Mouse (Mus musculus) lung, adult 18-20 months (tissue): ENCODE data around the gene Slc17a2.
A peak's percentile ranks its signal among the peaks of the same experiment; 100 is the strongest.

ENCODE experiments used
- DNase-seq, 2 experiments: peaks; one replicate each; pipeline ENCODE4 v3.0.0; 2022; ENCODE audit warnings: mixed read lengths in 2 of 2

The Slc17a2 gene

DNA sequence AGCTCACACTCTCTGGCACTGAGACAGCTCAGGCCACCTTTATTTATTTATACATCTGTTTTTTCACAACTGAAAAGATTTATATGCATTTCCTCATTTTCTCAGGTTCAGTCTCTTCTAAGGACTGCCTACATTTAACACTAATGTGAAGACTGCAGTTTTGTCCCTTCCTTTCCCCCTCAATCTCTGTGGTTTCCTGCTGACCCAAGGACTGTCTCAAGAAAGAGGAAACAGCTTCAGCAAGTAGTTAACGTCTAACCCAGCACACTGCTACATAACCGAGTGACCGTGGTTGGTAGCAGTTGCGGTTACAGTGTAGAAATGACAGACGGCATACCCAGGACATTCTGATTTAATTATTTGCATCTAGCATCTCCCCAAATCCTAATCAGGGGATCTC, 7.4 kb upstream of the Slc17a2 start:
- no peak for DNase-seq

DNA sequence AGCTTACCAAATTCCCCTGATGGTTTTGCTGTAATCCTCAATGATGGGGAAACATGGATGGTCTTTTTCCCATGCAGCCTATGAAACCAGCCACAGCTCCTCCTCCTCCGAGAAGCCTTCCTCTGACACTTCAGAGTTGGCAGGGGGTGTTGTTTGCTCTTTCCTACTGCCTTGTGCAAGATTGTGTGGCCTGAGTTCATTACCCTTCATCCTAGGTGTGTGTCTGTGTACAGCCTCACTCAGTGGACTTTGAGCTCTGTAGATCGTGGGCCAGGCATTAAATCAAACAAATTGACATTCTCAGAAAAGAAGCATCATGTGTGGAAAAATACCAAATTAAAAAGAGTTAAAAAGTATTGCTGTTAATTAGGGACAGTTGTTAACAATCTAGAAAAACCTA, 2.3 kb upstream of the Slc17a2 start:
- DNase-seq = no peak

GRCm38 (mm10) chr13:23816148-23816547, 9.4 kb downstream of the Slc17a2 start:
- peak in 1 of 2 experiments; percentile 8 for DNase-seq

- DNase-seq = no peak
Measured at GRCm38 (mm10) chr13:23820179-23820940, 13.6 kb downstream of the Slc17a2 start.

- DNase-seq = no peak
Measured at GRCm38 (mm10) chr13:23822213-23822612, 15.4 kb downstream of the Slc17a2 start.

GRCm38 (mm10) chr13:23826606-23827005, 19.8 kb downstream of the Slc17a2 start:
- DNase-seq = no peak

DNA sequence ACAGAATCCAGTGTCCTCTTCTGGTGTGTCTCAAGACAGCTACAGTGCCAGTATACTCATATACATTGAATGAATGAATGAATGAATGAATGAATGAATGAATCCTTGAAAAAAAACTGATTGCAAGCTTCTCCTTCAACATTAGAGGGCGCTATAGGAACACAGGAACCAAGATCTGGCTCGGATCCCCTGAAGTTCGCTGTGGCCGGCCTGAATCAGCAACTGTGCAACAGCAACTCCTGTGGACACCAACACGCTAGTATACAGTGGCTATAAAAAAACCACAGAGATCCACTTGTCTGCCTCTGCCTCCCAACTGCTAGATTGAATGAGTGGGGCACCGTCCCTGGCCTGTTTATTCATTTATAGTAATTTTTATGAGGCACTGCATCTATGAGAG, 26.3 kb downstream of the Slc17a2 start:
- peak in 1 of 2 experiments; percentile 18 for DNase-seq

- no peak for DNase-seq
Measured at GRCm38 (mm10) chr13:23834836-23835235, 28.0 kb downstream of the Slc17a2 start.

DNA sequence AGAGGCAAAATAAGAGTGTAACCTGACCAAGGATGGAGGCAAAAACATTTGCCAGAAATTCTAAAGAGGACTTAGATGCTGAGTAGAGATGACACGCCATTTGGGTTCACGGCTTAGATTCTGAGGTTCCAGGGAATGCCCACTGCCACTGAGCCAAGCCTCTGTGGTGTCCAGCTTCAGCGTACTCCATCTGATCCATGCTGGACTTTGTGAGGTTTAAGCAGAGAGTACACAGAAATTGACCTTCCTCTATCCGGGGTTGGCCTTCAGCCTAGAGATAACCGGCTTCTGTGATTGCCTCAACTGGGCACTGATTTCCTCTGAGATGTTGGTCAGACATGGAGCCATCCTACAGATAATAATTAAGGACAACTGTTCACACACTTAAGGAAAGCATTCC, 29.8 kb downstream of the Slc17a2 start:
- DNase-seq = no peak

- no peak for DNase-seq
Measured at GRCm38 (mm10) chr13:23839308-23839707, 32.5 kb downstream of the Slc17a2 start, which contains the start of gene Slc17a3. TSS of gene Slc17a3 (plus strand) at chr13:23839434.

DNA sequence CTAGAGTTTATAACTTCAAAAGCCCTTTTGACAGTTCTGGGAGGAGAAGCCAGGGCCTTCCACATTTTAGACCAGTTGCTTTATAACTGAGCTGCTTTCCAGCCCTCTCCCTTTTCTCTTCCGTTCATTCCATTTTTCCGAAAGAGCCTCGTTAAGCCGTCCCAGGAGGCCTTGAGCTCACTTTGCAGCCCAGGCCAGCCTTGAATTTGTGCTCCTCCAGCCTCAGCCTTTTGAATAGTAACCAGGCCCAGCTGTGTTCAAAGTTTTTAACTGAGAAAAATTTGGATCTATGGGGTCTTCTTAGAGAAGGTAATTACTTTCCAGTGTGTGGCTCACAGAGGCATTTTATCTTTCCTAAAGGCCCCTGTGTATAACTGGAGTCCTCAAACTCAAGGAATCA, 39.1 kb downstream of the Slc17a2 start:
- no peak for DNase-seq

GRCm38 (mm10) chr13:23849299-23849698, 42.5 kb downstream of the Slc17a2 start:
- no peak for DNase-seq

DNA sequence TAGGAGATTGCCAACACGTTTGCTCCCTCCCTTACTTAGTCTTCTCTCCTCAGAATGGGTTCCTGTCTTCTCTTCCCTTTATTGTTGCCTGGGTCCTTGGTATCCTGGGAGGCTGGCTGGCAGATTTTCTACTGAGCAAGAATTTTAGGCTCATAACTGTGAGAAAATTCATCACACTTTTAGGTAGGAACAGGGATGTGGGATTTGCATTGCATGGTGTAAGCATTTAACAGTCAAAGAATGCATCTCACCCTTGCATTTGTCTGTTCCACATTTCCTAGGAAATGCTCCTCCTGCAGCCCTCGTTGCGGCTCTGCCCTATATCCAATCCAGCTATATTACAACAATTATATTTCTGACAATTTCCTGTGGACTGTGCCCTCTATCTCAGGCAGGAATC, 49.6 kb downstream of the Slc17a2 start:
- no peak for DNase-seq

- no peak for DNase-seq
Measured at GRCm38 (mm10) chr13:23861815-23862214, 55.0 kb downstream of the Slc17a2 start.

DNA sequence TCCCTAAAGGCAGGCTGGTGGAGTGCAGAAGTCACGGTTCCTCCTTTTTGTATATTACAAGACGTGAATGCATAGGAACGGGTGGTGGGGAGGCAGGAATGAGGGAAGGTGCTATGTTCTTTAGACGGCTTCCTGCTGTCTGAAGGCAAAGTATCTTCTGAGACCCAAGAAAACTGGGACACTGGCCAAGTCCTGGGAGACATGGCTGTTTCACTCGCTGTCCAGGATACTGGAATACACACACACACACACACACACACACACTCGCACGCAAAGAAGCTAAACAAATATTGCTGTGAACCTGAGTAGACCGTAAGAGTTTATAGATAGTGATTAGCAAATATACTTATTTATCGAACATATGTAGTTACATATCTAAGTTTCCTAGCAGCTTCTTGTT, 57.9 kb downstream of the Slc17a2 start:
- peak in 1 of 2 experiments; percentile 18 for DNase-seq

GRCm38 (mm10) chr13:23866086-23866710, 59.4 kb downstream of the Slc17a2 start:
- no peak for DNase-seq

DNA sequence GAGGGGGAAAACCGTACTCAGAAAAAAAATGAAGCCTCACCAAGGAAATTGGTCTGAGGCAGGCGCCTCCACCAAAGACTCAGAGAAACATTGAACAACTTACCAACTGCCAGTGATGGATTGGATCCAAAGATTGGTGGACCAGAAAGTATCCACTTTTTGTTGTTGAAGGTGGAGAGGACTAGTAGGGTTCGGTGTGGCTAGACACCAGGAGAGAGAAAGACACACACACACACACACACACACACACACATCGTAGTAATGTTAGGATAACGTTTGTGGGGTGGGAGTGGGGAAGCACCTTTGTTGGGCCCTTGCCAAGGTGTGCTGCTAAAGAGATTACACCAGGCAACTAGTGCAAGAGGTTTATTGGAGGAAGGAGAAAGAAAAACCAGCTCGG, 60.2 kb downstream of the Slc17a2 start:
- no peak for DNase-seq

- no peak for DNase-seq
Measured at GRCm38 (mm10) chr13:23867405-23867804, 60.6 kb downstream of the Slc17a2 start, which contains the start of gene Slc17a1. TSS of gene Slc17a1 (plus strand) at chr13:23867750.

- no peak for DNase-seq
Measured at GRCm38 (mm10) chr13:23868790-23869533, 62.2 kb downstream of the Slc17a2 start.

DNA sequence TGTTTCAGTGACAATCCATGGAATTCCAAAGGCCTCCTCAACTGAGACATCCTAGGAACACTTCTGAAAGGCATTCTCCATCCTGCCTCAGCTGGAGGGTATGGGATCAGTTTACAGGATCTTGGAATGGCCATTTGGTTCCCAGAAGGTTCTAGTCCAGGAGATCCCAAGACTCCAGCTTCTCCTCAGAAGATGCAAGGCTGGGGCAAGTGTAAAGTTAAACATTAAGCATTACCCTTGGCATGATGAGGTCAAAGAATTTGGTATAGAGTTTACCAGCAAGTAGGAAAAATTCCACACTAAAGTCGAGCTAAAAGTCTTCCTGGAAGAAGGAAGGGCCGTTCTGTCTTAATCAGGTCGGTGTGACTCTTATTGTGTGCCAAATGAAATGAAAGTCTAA, 63.2 kb downstream of the Slc17a2 start:
- no peak for DNase-seq

DNA sequence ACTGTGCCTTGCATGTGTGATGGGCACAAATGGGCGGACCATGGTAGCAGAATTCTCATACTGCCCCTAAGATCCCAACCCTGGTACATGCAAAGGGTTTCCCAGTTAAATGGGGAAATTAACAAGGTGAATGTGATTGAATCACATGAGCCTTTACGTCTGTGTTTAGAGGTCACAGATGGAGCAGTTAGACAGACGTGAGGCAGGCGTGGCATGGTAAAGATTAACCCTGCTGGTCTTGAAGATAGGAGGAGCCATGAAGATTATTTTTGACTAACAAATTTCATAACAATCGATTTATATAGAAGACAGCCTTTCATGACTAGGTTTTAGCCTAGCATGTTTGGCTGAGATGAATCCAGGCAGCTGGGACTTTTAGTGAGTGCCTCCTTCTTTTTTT, 66.3 kb downstream of the Slc17a2 start:
- no peak for DNase-seq
